Mouse (Mus musculus) hindbrain, embryonic 11.5 days (tissue): Measurements from ENCODE around the gene 4930432M17Rik. TPM values are rescaled to one million over a fixed set of nuclear protein-coding genes. Genes with fewer than 3 reads are reported as not detected.

Experiments
- ATAC-seq: fragments of 200-750 bp; cut with Nextera tagmentation; 2 replicates; pipeline ENCODE4 v1.8.0; 2017; ENCODE audit warnings: mild to moderate bottlenecking, moderate TSS enrichment, moderate library complexity; ENCODE audit not compliant: low FRiP score
- DNase-seq: peaks from one replicate; pipeline ENCODE4 v3.0.0-alpha.2; 2015; ENCODE audit warnings: low spot score
- H3K27ac ChIP-seq: fragments of 300-500 bp; sonication (generic); 2 replicates; pipeline ENCODE4 v1.5.1; 2014; ENCODE audit warnings: mild to moderate bottlenecking, low read depth, low read length
- H3K27me3 ChIP-seq: fragments of 300-500 bp; sonication (generic); 2 replicates; pipeline ENCODE4 v1.6.1; 2014; ENCODE audit warnings: mild to moderate bottlenecking, low read length, moderate library complexity, mixed read lengths; ENCODE audit not compliant: control insufficient read depth, insufficient read depth
- H3K36me3 ChIP-seq: fragments of 300-500 bp; sonication (generic); 2 replicates; pipeline ENCODE4 v1.6.1; 2014; ENCODE audit warnings: mild to moderate bottlenecking, low read length, moderate library complexity, mixed read lengths; ENCODE audit not compliant: control insufficient read depth, insufficient read depth
- H3K4me1 ChIP-seq: fragments of 300-500 bp; sonication (generic); replicated peaks from 2 replicates; pipeline ENCODE4 v1.6.1; 2014; ENCODE audit warnings: low read length, mixed read lengths; ENCODE audit not compliant: control insufficient read depth, insufficient read depth
- H3K4me2 ChIP-seq: fragments of 300-500 bp; sonication (generic); replicated peaks from 2 replicates; pipeline ENCODE4 v1.6.1; 2014; ENCODE audit warnings: mild to moderate bottlenecking, low read depth, low read length
- H3K4me3 ChIP-seq: fragments of 300-500 bp; sonication (generic); 2 replicates; pipeline ENCODE4 v1.5.1; 2014; ENCODE audit warnings: low read depth, low read length
- H3K9ac ChIP-seq: fragments of 300-500 bp; sonication (generic); 2 replicates; pipeline ENCODE4 v1.6.1; 2014; ENCODE audit warnings: low read depth, low read length
- H3K9me3 ChIP-seq: fragments of 300-500 bp; sonication (generic); 2 replicates; pipeline ENCODE4 v1.6.1; 2016; ENCODE audit warnings: low read length; ENCODE audit not compliant: control insufficient read depth
- WGBS: fragments of 180-500 bp; shearing (Covaris S2); extraction: QIAGEN DNeasy Blood & Tissue Kit; methylation state at CpG from one replicate; pipeline ENCODE4 v1.1.7; 2014; 5-methylcytosine and 5-hydroxymethylcytosine counted together
- polyA plus RNA-seq: library from polyadenylated mRNA; unstranded; fragments of >200 nt; fragmentation: Nextera tagmentation; extraction: Ambion mirVana; gene quantifications from 2 replicates; pipeline ENCODE4 v1.2.1, GENCODE M21; 2014

The 4930432M17Rik gene
- not detected in 2 replicates for polyA plus RNA-seq

- H3K4me2 ChIP-seq = no peak within 1 kb of the TSS
- no peak within 1 kb of the TSS for H3K9ac ChIP-seq
- no peaks in the 10 kb centered on the region for H3K27me3 ChIP-seq
- 76% methylated on average over 4 of the region's 4 CpGs for WGBS
- no peaks in the 10 kb centered on the region for H3K9me3 ChIP-seq
- ATAC-seq (no peak), DNase-seq (no peak)
- no peak within 1 kb of the TSS for H3K27ac ChIP-seq
- H3K36me3 ChIP-seq = no peaks in the 10 kb centered on the region
- H3K4me1 ChIP-seq = no peaks in the 10 kb centered on the region
- H3K4me3 ChIP-seq = no peak within 1 kb of the TSS
These were observed at the start of gene 4930432M17Rik for GRCm38 (mm10) chr3:121670462-121670861. Gene 4930432M17Rik, plus strand, starts transcription at chr3:121670762.

GRCm38 (mm10) chr3:121625662-121626061 lies 44.9 kb upstream of the 4930432M17Rik start:
- no peaks in the 10 kb centered on the region for H3K4me1 ChIP-seq
- DNase-seq (no peak), ATAC-seq (no peak)
- H3K4me3 ChIP-seq = no peak overlapping the region
- no peaks in the 10 kb centered on the region for H3K36me3 ChIP-seq
- no peak overlapping the region for H3K4me2 ChIP-seq
- H3K27ac ChIP-seq = no peak overlapping the region
- no peaks in the 10 kb centered on the region for H3K27me3 ChIP-seq
- no peak overlapping the region for H3K9ac ChIP-seq
- 83% methylated on average over 2 of the region's 2 CpGs for WGBS
- H3K9me3 ChIP-seq = no peaks in the 10 kb centered on the region

- WGBS = 93% methylated on average over 3 of the region's 3 CpGs
- ATAC-seq (no peak), DNase-seq (no peak)
- no peak overlapping the region for H3K4me2 ChIP-seq
- no peaks in the 10 kb centered on the region for H3K9me3 ChIP-seq
- H3K4me3 ChIP-seq = no peak overlapping the region
- H3K4me1 ChIP-seq = no peaks in the 10 kb centered on the region
- H3K36me3 ChIP-seq = no peaks in the 10 kb centered on the region
- H3K27ac ChIP-seq = no peak overlapping the region
- no peak overlapping the region for H3K9ac ChIP-seq
- no peaks in the 10 kb centered on the region for H3K27me3 ChIP-seq
These were observed 44.3 kb upstream of the 4930432M17Rik start for GRCm38 (mm10) chr3:121626273-121626672.

GRCm38 (mm10) chr3:121628245-121628644 lies 42.3 kb upstream of the 4930432M17Rik start:
- H3K9me3 ChIP-seq = no peaks in the 10 kb centered on the region
- DNase-seq = no peak
- no peaks in the 10 kb centered on the region for H3K4me1 ChIP-seq
- 55% methylated on average over 3 of the region's 3 CpGs for WGBS
- no peak overlapping the region for H3K4me2 ChIP-seq
- ATAC-seq = no peak
- no peaks in the 10 kb centered on the region for H3K27me3 ChIP-seq
- H3K36me3 ChIP-seq = no peaks in the 10 kb centered on the region
- H3K4me3 ChIP-seq = no peak overlapping the region
- H3K9ac ChIP-seq = no peak overlapping the region
- H3K27ac ChIP-seq = no peak overlapping the region

- no peaks in the 10 kb centered on the region for H3K36me3 ChIP-seq
- no peak overlapping the region for H3K4me2 ChIP-seq
- no peaks in the 10 kb centered on the region for H3K9me3 ChIP-seq
- 79% methylated on average over 7 of the region's 7 CpGs for WGBS
- no peak overlapping the region for H3K9ac ChIP-seq
- no peak for DNase-seq
- no peak overlapping the region for H3K27ac ChIP-seq
- H3K4me1 ChIP-seq = no peaks in the 10 kb centered on the region
- no peak overlapping the region for H3K4me3 ChIP-seq
- H3K27me3 ChIP-seq = no peaks in the 10 kb centered on the region
- no peak for ATAC-seq
These were observed 39.9 kb upstream of the 4930432M17Rik start for GRCm38 (mm10) chr3:121630626-121631025.

GRCm38 (mm10) chr3:121634963-121635362 lies 35.6 kb upstream of the 4930432M17Rik start:
- H3K9me3 ChIP-seq = no peaks in the 10 kb centered on the region
- 88% methylated on average over 3 of the region's 3 CpGs for WGBS
- H3K27me3 ChIP-seq = no peaks in the 10 kb centered on the region
- H3K27ac ChIP-seq = no peak overlapping the region
- no peak overlapping the region for H3K4me2 ChIP-seq
- DNase-seq (no peak), ATAC-seq (no peak)
- no peaks in the 10 kb centered on the region for H3K36me3 ChIP-seq
- no peak overlapping the region for H3K9ac ChIP-seq
- no peaks in the 10 kb centered on the region for H3K4me1 ChIP-seq
- no peak overlapping the region for H3K4me3 ChIP-seq

GRCm38 (mm10) chr3:121635505-121635904 lies 35.1 kb upstream of the 4930432M17Rik start:
- H3K36me3 ChIP-seq = no peaks in the 10 kb centered on the region
- WGBS = 67% methylated on average over 7 of the region's 7 CpGs
- H3K9ac ChIP-seq = no peak overlapping the region
- H3K27me3 ChIP-seq = no peaks in the 10 kb centered on the region
- H3K27ac ChIP-seq = no peak overlapping the region
- H3K4me1 ChIP-seq = no peaks in the 10 kb centered on the region
- no peak for DNase-seq
- H3K4me3 ChIP-seq = no peak overlapping the region
- H3K9me3 ChIP-seq = no peaks in the 10 kb centered on the region
- no peak for ATAC-seq
- H3K4me2 ChIP-seq = no peak overlapping the region

- H3K9me3 ChIP-seq = no peaks in the 10 kb centered on the region
- no peaks in the 10 kb centered on the region for H3K4me1 ChIP-seq
- H3K4me3 ChIP-seq = no peak overlapping the region
- WGBS = 85% methylated on average over 6 of the region's 6 CpGs
- no peak overlapping the region for H3K27ac ChIP-seq
- H3K4me2 ChIP-seq = no peak overlapping the region
- no peak overlapping the region for H3K9ac ChIP-seq
- no peak for ATAC-seq
- DNase-seq = no peak
- no peaks in the 10 kb centered on the region for H3K36me3 ChIP-seq
- H3K27me3 ChIP-seq = no peaks in the 10 kb centered on the region
These were observed 34.2 kb upstream of the 4930432M17Rik start for GRCm38 (mm10) chr3:121636315-121636714.

- DNase-seq (no peak), ATAC-seq (no peak)
- Histone ChIP-seq H3K9me3 (no peaks in the 10 kb centered on the region), H3K27me3 (no peaks in the 10 kb centered on the region), H3K36me3 (no peaks in the 10 kb centered on the region), H3K4me2 (no peak overlapping the region), H3K27ac (no peak overlapping the region), H3K4me1 (no peaks in the 10 kb centered on the region), H3K9ac (no peak overlapping the region), H3K4me3 (no peak overlapping the region)
- WGBS = 81% methylated on average over 7 of the region's 7 CpGs
These were observed 33.8 kb upstream of the 4930432M17Rik start for GRCm38 (mm10) chr3:121636748-121637147.
